Mouse (Mus musculus): Measurements from ENCODE around the gene Asb16. TPM values are rescaled to one million over a fixed set of nuclear protein-coding genes. Genes with fewer than 3 reads are reported as not detected.
A peak's percentile ranks its signal among the peaks of the same experiment; 100 is the strongest.

Gene Asb16
- polyA plus RNA-seq, 1 experiment: 0.48 TPM

DNA sequence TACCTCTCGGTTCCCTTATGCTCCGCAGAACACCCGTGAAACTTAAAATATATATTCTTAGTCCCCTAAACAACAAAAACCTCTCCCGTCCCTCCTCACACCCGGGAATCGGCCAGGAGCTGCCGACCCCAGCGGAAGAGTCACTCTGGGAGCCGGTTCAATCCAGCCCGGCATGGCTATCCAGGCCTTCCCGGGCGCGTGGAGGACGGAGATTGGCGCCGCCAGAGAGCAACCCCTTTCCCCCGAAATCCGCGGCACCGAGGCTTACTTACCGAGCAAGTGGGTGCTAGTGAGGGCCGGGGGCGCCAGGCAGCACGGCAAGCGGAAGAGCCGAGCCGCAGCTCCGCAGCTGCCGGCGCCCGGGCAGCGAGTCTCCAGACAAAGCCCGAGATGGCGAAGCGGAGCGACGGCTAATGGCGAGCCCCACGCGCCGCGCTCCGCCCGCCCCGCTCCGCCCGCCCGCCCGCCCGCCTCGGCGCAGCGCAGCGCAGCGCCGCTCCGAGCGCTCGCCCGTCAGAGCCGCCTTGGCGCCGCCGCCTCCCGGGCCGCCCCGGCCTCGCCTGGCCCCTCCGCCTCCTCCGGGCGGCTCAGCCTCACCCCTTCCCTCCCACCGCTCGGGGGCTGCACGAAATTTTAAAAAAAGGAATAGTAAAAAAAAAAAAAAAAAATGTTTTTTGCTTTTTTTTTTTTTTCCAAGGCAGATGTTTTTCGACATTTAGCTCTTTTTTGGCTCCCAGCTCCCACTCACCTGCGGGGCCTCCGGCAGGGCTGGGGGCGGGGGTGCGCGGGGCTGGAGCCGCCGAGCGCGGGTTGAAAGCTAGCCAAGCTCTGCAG lies 50.2 kb downstream of the Asb16 start:
- Histone ChIP-seq H3K4me3 (ENCODE audit: insufficient read depth, low read depth, low read length) (peak overlapping the region; percentile 85), H3K27ac (replicated peaks; ENCODE audit: low read depth, low read length) (peak overlapping the region; percentile 95), H3K4me1 (ENCODE audit: control insufficient read depth, insufficient read depth, insufficient read length, low read length) (no peaks in the 10 kb centered on the region)

GRCm38 (mm10) chr11:102319410-102319792 lies 50.9 kb downstream of the Asb16 start, which contains the start of gene Ubtf:
TSS of gene Ubtf (minus strand) at chr11:102319742.
- Histone ChIP-seq H3K4me1 (ENCODE audit: control insufficient read depth, insufficient read depth, insufficient read length, low read length) (no peaks in the 10 kb centered on the region), H3K27ac (replicated peaks; ENCODE audit: low read depth, low read length) (peak within 1 kb of the TSS; percentile 95)

DNA sequence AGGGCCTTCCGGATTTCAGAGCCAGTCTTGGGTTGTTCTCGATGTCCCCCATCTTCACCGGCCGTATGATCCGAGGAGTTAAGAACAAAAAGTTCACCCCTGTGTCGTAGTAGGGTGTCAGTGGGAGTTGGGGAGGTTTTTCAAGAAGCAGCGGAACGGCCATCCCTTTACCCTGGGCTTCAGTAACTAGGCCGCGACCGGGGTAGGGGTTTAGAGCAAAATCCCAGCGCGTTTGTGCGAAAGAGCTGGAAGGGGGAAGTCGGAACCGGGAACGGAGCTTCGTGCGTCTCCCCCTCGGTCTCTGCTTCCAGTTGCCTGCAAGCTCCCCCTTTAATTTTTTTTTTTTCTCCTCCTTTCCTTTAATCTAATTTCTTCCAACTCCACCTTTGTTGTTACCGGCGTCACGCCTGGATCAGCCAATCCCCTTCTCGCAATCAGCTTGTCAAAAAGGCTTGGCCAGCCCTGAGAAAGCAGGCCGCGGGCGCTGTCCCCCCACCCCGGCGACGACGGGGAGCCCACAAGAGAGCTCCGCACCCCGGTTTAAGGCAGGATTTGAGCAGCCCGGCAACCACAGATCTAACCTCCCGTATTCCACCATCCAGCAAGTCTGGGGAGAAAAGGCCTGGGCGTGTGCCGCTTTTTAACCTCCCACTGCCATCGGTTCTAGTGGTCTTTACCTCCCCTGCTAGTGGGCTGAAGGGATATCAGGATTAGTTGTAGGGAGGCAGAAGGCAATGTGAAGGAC lies 51.6 kb downstream of the Asb16 start:
- Histone ChIP-seq H3K27ac (replicated peaks; ENCODE audit: low read depth, low read length) (peak overlapping the region; percentile 91), H3K4me1 (ENCODE audit: control insufficient read depth, insufficient read depth, insufficient read length, low read length) (no peaks in the 10 kb centered on the region), H3K4me3 (ENCODE audit: insufficient read depth, low read depth, low read length) (peak overlapping the region; percentile 85)

More at GRCm38 (mm10) chr11:102319410-102319792, 50.9 kb downstream of the Asb16 start, which contains the start of gene Ubtf:
- H3K4me3 ChIP-seq (ENCODE audit: insufficient read depth, low read depth, low read length): peak within 1 kb of the TSS; percentile 85

DNA sequence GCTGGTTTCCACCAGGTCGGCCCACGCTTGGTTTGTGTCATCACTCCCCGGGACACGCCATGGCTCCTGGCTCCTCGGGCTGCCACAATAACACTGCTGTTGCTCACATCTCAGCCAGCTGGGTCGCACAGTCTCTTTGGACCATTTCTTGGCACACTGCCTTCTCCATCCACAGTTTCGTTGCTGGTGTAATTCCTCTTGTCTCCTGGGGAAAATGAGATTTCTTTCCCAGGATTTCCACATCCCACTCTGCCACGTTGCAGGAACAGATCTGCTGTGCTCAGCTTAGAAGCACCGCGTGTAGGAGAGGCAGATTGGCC lies 52.1 kb downstream of the Asb16 start:
- Histone ChIP-seq H3K27ac (replicated peaks; ENCODE audit: low read depth, low read length) (peak overlapping the region; percentile 91), H3K4me3 (ENCODE audit: insufficient read depth, low read depth, low read length) (peak overlapping the region; percentile 85), H3K4me1 (ENCODE audit: control insufficient read depth, insufficient read depth, insufficient read length, low read length) (no peaks in the 10 kb centered on the region)

DNA sequence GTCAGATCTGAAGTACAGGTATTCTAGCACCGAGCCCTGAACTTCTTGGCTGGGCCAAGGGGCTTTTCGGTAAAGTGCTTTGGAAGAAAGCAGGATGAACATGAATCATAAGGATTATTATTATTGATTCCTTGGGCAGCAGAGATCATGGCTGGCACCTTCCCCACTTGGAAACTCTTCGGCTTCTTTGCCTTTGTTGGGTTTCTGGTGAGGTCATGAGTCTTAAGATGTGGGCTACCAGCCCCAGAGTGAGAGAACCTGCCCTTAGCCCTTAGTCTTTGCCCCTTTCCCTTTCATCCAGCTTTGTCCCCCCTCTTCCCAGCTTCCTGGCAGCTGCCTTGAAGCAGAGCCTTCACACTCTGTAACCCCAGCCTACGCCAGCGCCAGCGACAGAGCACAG lies 53.4 kb downstream of the Asb16 start:
- Histone ChIP-seq H3K4me3 (ENCODE audit: insufficient read depth, low read depth, low read length) (no peak overlapping the region), H3K4me1 (ENCODE audit: control insufficient read depth, insufficient read depth, insufficient read length, low read length) (no peaks in the 10 kb centered on the region), H3K27ac (replicated peaks; ENCODE audit: low read depth, low read length) (no peak overlapping the region)

DNA sequence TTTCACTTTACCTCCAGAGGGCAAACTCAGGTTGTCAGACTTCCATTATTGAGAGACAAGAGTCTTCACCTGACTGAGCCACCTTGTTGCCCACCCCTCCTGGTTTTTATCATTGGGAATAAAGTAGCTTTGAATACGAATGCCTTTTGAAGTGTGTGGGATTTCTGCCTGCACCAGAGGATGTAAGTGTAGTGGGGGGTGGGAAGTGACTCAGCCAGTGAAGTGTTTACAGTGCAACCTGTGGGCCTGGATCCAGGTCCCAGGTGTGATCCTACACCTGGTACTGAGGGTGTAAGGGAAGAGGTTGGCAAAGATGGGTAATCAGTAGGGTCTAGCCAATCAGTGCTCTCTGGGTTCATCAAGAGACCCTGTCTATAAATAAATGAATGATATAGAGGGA lies 55.0 kb downstream of the Asb16 start:
- Histone ChIP-seq H3K4me1 (ENCODE audit: control insufficient read depth, insufficient read depth, insufficient read length, low read length) (no peaks in the 10 kb centered on the region), H3K4me3 (ENCODE audit: insufficient read depth, low read depth, low read length) (no peak overlapping the region), H3K27ac (replicated peaks; ENCODE audit: low read depth, low read length) (no peak overlapping the region)

DNA sequence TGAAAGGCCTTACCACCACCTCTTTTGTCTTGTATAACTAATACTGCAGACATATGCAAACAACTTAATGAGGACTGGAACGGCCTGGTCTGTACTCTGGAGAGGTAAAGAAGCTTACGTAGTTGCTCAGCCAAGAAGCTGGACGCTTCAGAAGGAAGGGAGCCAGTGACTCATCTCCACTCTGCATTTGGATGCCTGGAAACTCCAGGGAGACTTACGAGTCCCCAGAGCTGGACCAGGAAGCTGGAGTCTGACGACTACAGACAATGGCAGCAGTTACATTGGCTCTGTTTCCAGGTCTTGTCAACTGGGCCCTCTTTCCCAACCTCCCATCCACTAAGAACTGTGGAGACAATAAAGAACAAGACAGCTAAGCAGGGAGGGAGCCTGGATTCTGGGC lies 58.7 kb downstream of the Asb16 start:
- no peak overlapping the region for H3K27ac ChIP-seq (replicated peaks; ENCODE audit: low read depth, low read length)
- H3K4me3 ChIP-seq (ENCODE audit: insufficient read depth, low read depth, low read length): no peak overlapping the region
- no peaks in the 10 kb centered on the region for H3K4me1 ChIP-seq (ENCODE audit: control insufficient read depth, insufficient read depth, insufficient read length, low read length)

DNA sequence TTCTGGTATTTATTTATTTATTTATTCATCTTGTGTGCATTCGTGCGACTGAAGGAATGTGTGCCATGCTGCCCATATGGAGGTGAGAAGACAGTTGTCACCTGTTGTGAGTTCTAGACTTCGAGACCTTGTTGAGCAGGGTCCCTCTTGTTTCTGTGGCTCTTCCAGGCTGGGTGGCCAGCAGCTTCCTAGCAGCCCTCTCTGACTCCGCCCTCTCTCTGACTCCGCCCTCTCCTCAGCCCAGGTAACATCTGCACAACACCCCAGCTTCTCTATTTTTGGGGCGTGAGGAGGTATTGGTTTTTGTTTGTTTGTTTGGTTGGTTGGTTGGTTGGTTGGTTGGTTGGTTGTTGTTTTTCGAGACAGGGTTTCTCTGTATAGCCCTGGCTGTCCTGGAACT lies 59.3 kb downstream of the Asb16 start:
- no peak overlapping the region for H3K4me3 ChIP-seq (ENCODE audit: insufficient read depth, low read depth, low read length)
- no peak overlapping the region for H3K27ac ChIP-seq (replicated peaks; ENCODE audit: low read depth, low read length)
- no peaks in the 10 kb centered on the region for H3K4me1 ChIP-seq (ENCODE audit: control insufficient read depth, insufficient read depth, insufficient read length, low read length)

Other genes starting within 250 kb of the Asb16 start
- gene Mpp3, start 240.3 kb upstream of the Asb16 start, polyA plus RNA-seq (2012; ENCODE audit: insufficient read depth, insufficient read length, missing spikeins): 0.54 and 0.87 TPM in 2 replicates
- 37.7 and 46.4 TPM in 2 replicates for gene Cd300lg, start 227.2 kb upstream of the Asb16 start, polyA plus RNA-seq (2012; ENCODE audit: insufficient read depth, insufficient read length, missing spikeins)
- gene Mpp2, start 180.2 kb upstream of the Asb16 start, polyA plus RNA-seq (2012; ENCODE audit: insufficient read depth, insufficient read length, missing spikeins): 3.7 and 7.0 TPM in 2 replicates
- gene Ppy, start 167.4 kb upstream of the Asb16 start, polyA plus RNA-seq (2012; ENCODE audit: insufficient read depth, insufficient read length, missing spikeins): not detected in 2 replicates
- not detected in 2 replicates for gene Pyy, start 160.9 kb upstream of the Asb16 start, polyA plus RNA-seq (2012; ENCODE audit: insufficient read depth, insufficient read length, missing spikeins)
- not detected in 2 replicates for gene Nags, start 123.2 kb upstream of the Asb16 start, polyA plus RNA-seq (2012; ENCODE audit: insufficient read depth, insufficient read length, missing spikeins)
- 3.3 and 7.9 TPM in 2 replicates for gene Tmem101, start 112.3 kb upstream of the Asb16 start, polyA plus RNA-seq (2012; ENCODE audit: insufficient read depth, insufficient read length, missing spikeins)
- gene Lsm12, start 83.4 kb upstream of the Asb16 start, polyA plus RNA-seq (2012; ENCODE audit: insufficient read depth, insufficient read length, missing spikeins): 93.7 and 101 TPM in 2 replicates
- 41.4 and 51.7 TPM in 2 replicates for gene G6pc3, start 79.1 kb upstream of the Asb16 start, polyA plus RNA-seq (2012; ENCODE audit: insufficient read depth, insufficient read length, missing spikeins)
- gene Hdac5, start 38.6 kb upstream of the Asb16 start, polyA plus RNA-seq (2012; ENCODE audit: insufficient read depth, insufficient read length, missing spikeins): 42.2 and 61.6 TPM in 2 replicates
- not detected in 2 replicates for gene BC030867, start 19.9 kb upstream of the Asb16 start, polyA plus RNA-seq (2012; ENCODE audit: insufficient read depth, insufficient read length, missing spikeins)
- 20.5 and 24.2 TPM in 2 replicates for gene Tmub2, start 16.2 kb downstream of the Asb16 start, polyA plus RNA-seq (2012; ENCODE audit: insufficient read depth, insufficient read length, missing spikeins)
- gene Atxn7l3, start 27.9 kb downstream of the Asb16 start, polyA plus RNA-seq (2012; ENCODE audit: insufficient read depth, insufficient read length, missing spikeins): 11.6 and 13.1 TPM in 2 replicates
- gene Ubtf, start 51.0 kb downstream of the Asb16 start, polyA plus RNA-seq (2012; ENCODE audit: insufficient read depth, insufficient read length, missing spikeins): 41.7 and 47.6 TPM in 2 replicates
- 1.2 TPM in 1 of 2 replicates, not detected in the other for gene Slc4a1, start 97.5 kb downstream of the Asb16 start, polyA plus RNA-seq (2012; ENCODE audit: insufficient read depth, insufficient read length, missing spikeins)
- gene Rundc3a, start 124.7 kb downstream of the Asb16 start, polyA plus RNA-seq (2012; ENCODE audit: insufficient read depth, insufficient read length, missing spikeins): not detected in 2 replicates
- gene Slc25a39, start 139.2 kb downstream of the Asb16 start, polyA plus RNA-seq (2012; ENCODE audit: insufficient read depth, insufficient read length, missing spikeins): 397 and 609 TPM in 2 replicates
- gene Grn, start 161.6 kb downstream of the Asb16 start, polyA plus RNA-seq (2012; ENCODE audit: insufficient read depth, insufficient read length, missing spikeins): 57.5 and 78.8 TPM in 2 replicates
- gene Fam171a2, start 178.9 kb downstream of the Asb16 start, polyA plus RNA-seq (2012; ENCODE audit: insufficient read depth, insufficient read length, missing spikeins): 0.63 and 1.0 TPM in 2 replicates
- gene Itga2b, start 201.4 kb downstream of the Asb16 start, polyA plus RNA-seq (2012; ENCODE audit: insufficient read depth, insufficient read length, missing spikeins): 1.4 and 2.0 TPM in 2 replicates